Mouse (Mus musculus) liver, embryonic 12.5 days (tissue): Measurements from ENCODE around the gene Manba. TPM values are rescaled to one million over a fixed set of nuclear protein-coding genes. Genes with fewer than 3 reads are reported as not detected.

Experiments used
- ATAC-seq: fragments of 200-750 bp; cut with Nextera tagmentation; 2 replicates; pipeline ENCODE4 v1.8.0; 2017; ENCODE audit warnings: moderate number of reproducible peaks, mild to moderate bottlenecking, moderate library complexity
- H3K27ac ChIP-seq: fragments of 300-500 bp; sonication (generic); 2 replicates; pipeline ENCODE4 v1.5.1; 2016; ENCODE audit warnings: mild to moderate bottlenecking
- H3K27me3 ChIP-seq: fragments of 300-500 bp; sonication (generic); replicated peaks from 2 replicates; pipeline ENCODE4 v1.6.1; 2016; ENCODE audit warnings: mild to moderate bottlenecking, moderate library complexity
- H3K36me3 ChIP-seq: fragments of 300-500 bp; sonication (generic); 2 replicates; pipeline ENCODE4 v1.6.1; 2016; ENCODE audit warnings: mild to moderate bottlenecking, moderate library complexity
- H3K4me1 ChIP-seq: fragments of 300-500 bp; sonication (generic); 2 replicates; pipeline ENCODE4 v1.6.1; 2016
- H3K4me2 ChIP-seq: fragments of 300-500 bp; sonication (generic); 2 replicates; pipeline ENCODE4 v1.6.1; 2016; ENCODE audit warnings: mild to moderate bottlenecking, moderate library complexity
- H3K4me3 ChIP-seq: fragments of 300-500 bp; sonication (generic); 2 replicates; pipeline ENCODE4 v1.5.1; 2016; ENCODE audit warnings: mild to moderate bottlenecking, moderate library complexity
- H3K9ac ChIP-seq: fragments of 300-500 bp; sonication (generic); 2 replicates; pipeline ENCODE4 v1.6.1; 2016; ENCODE audit warnings: mild to moderate bottlenecking, moderate library complexity
- H3K9me3 ChIP-seq: fragments of 300-500 bp; sonication (generic); replicated peaks from 2 replicates; pipeline ENCODE4 v1.6.1; 2016; ENCODE audit warnings: mild to moderate bottlenecking, moderate library complexity
- WGBS: fragments of 180-500 bp; shearing (Covaris S2); methylation state at CpG from one replicate; pipeline ENCODE4 v1.1.7; 2016; ENCODE audit not compliant: insufficient replicate concordance; 5-methylcytosine and 5-hydroxymethylcytosine counted together
- polyA plus RNA-seq: library from polyadenylated mRNA; unstranded; fragments of >200 nt; fragmentation: Nextera tagmentation; extraction: Ambion mirVana; gene quantifications from 2 replicates; pipeline ENCODE4 v1.2.1, GENCODE M21; 2016

The Manba gene
- polyA plus RNA-seq, 1 experiment from 2014 or later = 7.3 TPM

GRCm38 (mm10) chr3:135546212-135546923, 61.0 kb downstream of the Manba start:
- 64% methylated on average over 13 of the region's 13 CpGs for WGBS
- Histone ChIP-seq H3K27ac (no peak overlapping the region), H3K9ac (no peak overlapping the region), H3K4me3 (no peak overlapping the region), H3K27me3 (no peaks in the 10 kb centered on the region), H3K36me3 (no peaks in the 10 kb centered on the region), H3K4me1 (no peaks in the 10 kb centered on the region; the same call in 1 of the 2 replicates), H3K9me3 (no peaks in the 10 kb centered on the region), H3K4me2 (no peak overlapping the region)
- ATAC-seq = no peak

GRCm38 (mm10) chr3:135547298-135547697, 61.9 kb downstream of the Manba start:
- H3K36me3 ChIP-seq = no peaks in the 10 kb centered on the region; the same call in 1 of the 2 replicates
- H3K9me3 ChIP-seq = no peaks in the 10 kb centered on the region
- no peak overlapping the region for H3K9ac ChIP-seq
- no peak overlapping the region for H3K27ac ChIP-seq
- no peak overlapping the region for H3K4me3 ChIP-seq
- H3K27me3 ChIP-seq = no peaks in the 10 kb centered on the region
- H3K4me2 ChIP-seq = no peak overlapping the region
- ATAC-seq = no peak
- WGBS = 72% methylated on average over 8 of the region's 8 CpGs
- no peaks in the 10 kb centered on the region for H3K4me1 ChIP-seq

- Histone ChIP-seq H3K9me3 (0 out of 2 replicates have a peak, but pooled peaks cover 2% of the 10 kb centered on the region), H3K27me3 (no peaks in the 10 kb centered on the region), H3K4me1 (no peaks in the 10 kb centered on the region), H3K36me3 (peaks cover 11% of the 10 kb centered on the region), H3K9ac (no peak overlapping the region), H3K4me3 (no peak overlapping the region), H3K4me2 (no peak overlapping the region), H3K27ac (no peak overlapping the region)
- ATAC-seq = no peak
- WGBS = 66% methylated on average over 5 of the region's 5 CpGs
Measured at GRCm38 (mm10) chr3:135552874-135553273, 67.5 kb downstream of the Manba start.

GRCm38 (mm10) chr3:135555192-135555591, 69.8 kb downstream of the Manba start:
- Histone ChIP-seq H3K36me3 (peaks cover 11% of the 10 kb centered on the region), H3K4me3 (no peak overlapping the region), H3K4me1 (no peaks in the 10 kb centered on the region), H3K27me3 (no peaks in the 10 kb centered on the region), H3K9ac (no peak overlapping the region), H3K4me2 (no peak overlapping the region), H3K27ac (no peak overlapping the region), H3K9me3 (0 out of 2 replicates have a peak, but pooled peaks cover 2% of the 10 kb centered on the region)
- 74% methylated on average over 6 of the region's 6 CpGs for WGBS
- ATAC-seq = no peak

- Histone ChIP-seq H3K4me1 (no peaks in the 10 kb centered on the region), H3K9ac (no peak overlapping the region), H3K4me3 (no peak overlapping the region), H3K27me3 (no peaks in the 10 kb centered on the region), H3K9me3 (0 out of 2 replicates have a peak, but pooled peaks cover 2% of the 10 kb centered on the region), H3K4me2 (no peak overlapping the region), H3K27ac (no peak overlapping the region), H3K36me3 (peaks cover 11% of the 10 kb centered on the region)
- no peak for ATAC-seq
- 61% methylated on average over 7 of the region's 7 CpGs for WGBS
Measured at GRCm38 (mm10) chr3:135556052-135556587, 70.7 kb downstream of the Manba start.

- no peak overlapping the region for H3K4me2 ChIP-seq
- H3K9me3 ChIP-seq = 0 out of 2 replicates have a peak, but pooled peaks cover 2% of the 10 kb centered on the region
- H3K27me3 ChIP-seq = no peaks in the 10 kb centered on the region
- no peak overlapping the region for H3K27ac ChIP-seq
- H3K4me3 ChIP-seq = no peak overlapping the region
- no peaks in the 10 kb centered on the region for H3K4me1 ChIP-seq
- ATAC-seq = no peak
- peaks cover 11% of the 10 kb centered on the region for H3K36me3 ChIP-seq
- no peak overlapping the region for H3K9ac ChIP-seq
- WGBS = 79% methylated on average over 12 of the region's 12 CpGs
Measured at GRCm38 (mm10) chr3:135556851-135557662, 71.6 kb downstream of the Manba start.

GRCm38 (mm10) chr3:135562036-135562435, 76.6 kb downstream of the Manba start:
- Histone ChIP-seq H3K36me3 (no peaks in the 10 kb centered on the region), H3K9me3 (no peaks in the 10 kb centered on the region), H3K27me3 (no peaks in the 10 kb centered on the region), H3K4me3 (no peak overlapping the region), H3K27ac (no peak overlapping the region), H3K4me1 (no peaks in the 10 kb centered on the region), H3K4me2 (no peak overlapping the region), H3K9ac (no peak overlapping the region)
- 67% methylated on average over 7 of the region's 7 CpGs for WGBS
- ATAC-seq = no peak

- WGBS = 84% methylated on average over 17 of the region's 17 CpGs
Measured at GRCm38 (mm10) chr3:135563163-135563689, 77.8 kb downstream of the Manba start.

GRCm38 (mm10) chr3:135564706-135565105, 79.3 kb downstream of the Manba start:
- Histone ChIP-seq H3K36me3 (no peaks in the 10 kb centered on the region), H3K4me1 (peaks cover 7% of the 10 kb centered on the region; the same call in 1 of the 2 replicates), H3K27me3 (no peaks in the 10 kb centered on the region), H3K9ac (no peak overlapping the region), H3K27ac (no peak overlapping the region), H3K9me3 (no peaks in the 10 kb centered on the region), H3K4me2 (no peak overlapping the region), H3K4me3 (no peak overlapping the region)
- no peak for ATAC-seq
- 86% methylated on average over 9 of the region's 9 CpGs for WGBS

More at GRCm38 (mm10) chr3:135563163-135563689, 77.8 kb downstream of the Manba start:
- Histone ChIP-seq H3K36me3 (no peaks in the 10 kb centered on the region), H3K4me2 (no peak overlapping the region), H3K4me3 (no peak overlapping the region), H3K4me1 (no peaks in the 10 kb centered on the region), H3K9me3 (no peaks in the 10 kb centered on the region), H3K27ac (no peak overlapping the region), H3K27me3 (no peaks in the 10 kb centered on the region), H3K9ac (no peak overlapping the region)
- no peak for ATAC-seq

- H3K9me3 ChIP-seq = no peaks in the 10 kb centered on the region
- WGBS = 38% methylated on average over 4 of the region's 4 CpGs
Measured at GRCm38 (mm10) chr3:135565306-135565705, 79.9 kb downstream of the Manba start.

GRCm38 (mm10) chr3:135567888-135568287, 82.5 kb downstream of the Manba start:
- H3K9me3 ChIP-seq = no peaks in the 10 kb centered on the region
- 51% methylated on average over 6 of the region's 6 CpGs for WGBS

More at GRCm38 (mm10) chr3:135565306-135565705, 79.9 kb downstream of the Manba start:
- Histone ChIP-seq H3K9ac (no peak overlapping the region), H3K27ac (no peak overlapping the region), H3K4me3 (no peak overlapping the region), H3K4me2 (no peak overlapping the region), H3K4me1 (peaks cover 7% of the 10 kb centered on the region; the same call in 1 of the 2 replicates), H3K27me3 (no peaks in the 10 kb centered on the region), H3K36me3 (peaks cover 1% of the 10 kb centered on the region; the same call in 1 of the 2 replicates)
- ATAC-seq = no peak

More at GRCm38 (mm10) chr3:135567888-135568287, 82.5 kb downstream of the Manba start:
- Histone ChIP-seq H3K9ac (no peak overlapping the region), H3K36me3 (peaks cover 6% of the 10 kb centered on the region), H3K4me2 (no peak overlapping the region), H3K4me1 (peaks cover 7% of the 10 kb centered on the region; the same call in 1 of the 2 replicates), H3K27me3 (no peaks in the 10 kb centered on the region), H3K27ac (no peak overlapping the region), H3K4me3 (no peak overlapping the region)
- ATAC-seq = no peak
